8 mouse cellular contexts compared by ENCODE assay signal in genomic region chrX:95657804-95658599, GRCm38 (mm10). TPM values are rescaled to one million over a fixed set of nuclear protein-coding genes. Genes with fewer than 3 reads are reported as not detected.
A peak's percentile ranks its signal among the peaks of the same experiment; 100 is the strongest.
DNase-seq lines count a peak whose midpoint lies in the region; ATAC-seq and TF ChIP-seq lines count a peak whose summit lies in the region.

TSS of gene Zc4h2 (minus strand) at chrX:95658509.

- peak; percentile 92 for ATAC-seq in embryonic facial prominence, embryonic 15.5 days (ENCODE audit: insufficient number of reproducible peaks, low FRiP score, low TSS enrichment, low read depth)
- ATAC-seq in heart, embryonic 11.5 days (replicated peaks; ENCODE audit: insufficient number of reproducible peaks, low FRiP score, low TSS enrichment) = peak; percentile 89
- peak; percentile 100 for ATAC-seq in kidney, embryonic 15.5 days (replicated peaks; ENCODE audit: low FRiP score)
- ATAC-seq in limb, embryonic 15.5 days (ENCODE audit: insufficient number of reproducible peaks, low FRiP score, low TSS enrichment, low read depth) = peak; percentile 84; the same call in 1 of the 2 replicates
- peak; percentile 99 for ATAC-seq in midbrain, postnatal 0 days (ENCODE audit: low FRiP score)

- H3K4me1 ChIP-seq in embryonic facial prominence, embryonic 15.5 days = no peaks in the 10 kb centered on the region
- H3K4me1 ChIP-seq in heart, embryonic 11.5 days (ENCODE audit: control insufficient read depth, insufficient read depth, low read length) = no peaks in the 10 kb centered on the region
- no peaks in the 10 kb centered on the region for H3K4me1 ChIP-seq in kidney, embryonic 15.5 days
- H3K4me1 ChIP-seq in limb, embryonic 15.5 days = no peaks in the 10 kb centered on the region
- no peaks in the 10 kb centered on the region for H3K4me1 ChIP-seq in midbrain, postnatal 0 days (ENCODE audit: insufficient read depth, low read length)

- no peaks in the 10 kb centered on the region for H3K36me3 ChIP-seq in embryonic facial prominence, embryonic 15.5 days
- no peaks in the 10 kb centered on the region for H3K36me3 ChIP-seq in heart, embryonic 11.5 days (ENCODE audit: control insufficient read depth, insufficient read depth, low read length)
- no peaks in the 10 kb centered on the region for H3K36me3 ChIP-seq in kidney, embryonic 15.5 days
- no peaks in the 10 kb centered on the region for H3K36me3 ChIP-seq in limb, embryonic 15.5 days
- no peaks in the 10 kb centered on the region for H3K36me3 ChIP-seq in midbrain, postnatal 0 days (ENCODE audit: insufficient read depth, low read length)

- no peak for TF ChIP-seq CTCF in midbrain, postnatal 0 days (IDR thresholded peaks at IDR 0.05)

- no peaks in the 10 kb centered on the region for H3K9me3 ChIP-seq in embryonic facial prominence, embryonic 15.5 days (replicated peaks)
- H3K9me3 ChIP-seq in heart, embryonic 11.5 days (replicated peaks; ENCODE audit: control insufficient read depth, low read length) = no peaks in the 10 kb centered on the region
- H3K9me3 ChIP-seq in kidney, embryonic 15.5 days (replicated peaks) = no peaks in the 10 kb centered on the region
- H3K9me3 ChIP-seq in limb, embryonic 15.5 days = no peaks in the 10 kb centered on the region
- H3K9me3 ChIP-seq in midbrain, postnatal 0 days (ENCODE audit: low read length) = no peaks in the 10 kb centered on the region

- peak within 1 kb of the TSS; percentile 45 for H3K4me2 ChIP-seq in embryonic facial prominence, embryonic 15.5 days (replicated peaks)
- H3K4me2 ChIP-seq in heart, embryonic 11.5 days = peak within 1 kb of the TSS; percentile 52
- peak within 1 kb of the TSS; percentile 54 for H3K4me2 ChIP-seq in kidney, embryonic 15.5 days
- H3K4me2 ChIP-seq in limb, embryonic 15.5 days = peak within 1 kb of the TSS; percentile 38
- H3K4me2 ChIP-seq in midbrain, postnatal 0 days (ENCODE audit: low read depth, low read length, poor library complexity, severe bottlenecking) = peak within 1 kb of the TSS; percentile 42

- H3K27me3 ChIP-seq in embryonic facial prominence, embryonic 15.5 days = no peaks in the 10 kb centered on the region
- no peaks in the 10 kb centered on the region for H3K27me3 ChIP-seq in heart, embryonic 11.5 days (ENCODE audit: control insufficient read depth, insufficient read depth, low read length)
- H3K27me3 ChIP-seq in kidney, embryonic 15.5 days = 0 out of 2 replicates have a peak, but pooled peaks cover 3% of the 10 kb centered on the region
- no peaks in the 10 kb centered on the region for H3K27me3 ChIP-seq in limb, embryonic 15.5 days
- no peaks in the 10 kb centered on the region for H3K27me3 ChIP-seq in midbrain, postnatal 0 days (ENCODE audit: insufficient read depth, low read length)

- DNase-seq in 416B (ENCODE audit: low read depth) = peak; percentile 83
- DNase-seq in adrenal gland, postnatal 36 days = peak; percentile 60 to 83
- DNase-seq in midbrain, postnatal 0 days (ENCODE audit: low spot score) = peak; percentile 93
- DNase-seq in spleen, postnatal 36 days (ENCODE audit: low spot score in 2 of 2) = peak; percentile 75 to 76

- peak within 1 kb of the TSS; percentile 50 for H3K4me3 ChIP-seq in embryonic facial prominence, embryonic 15.5 days (replicated peaks)
- H3K4me3 ChIP-seq in heart, embryonic 11.5 days (ENCODE audit: low read depth, low read length) = peak within 1 kb of the TSS; percentile 49
- H3K4me3 ChIP-seq in kidney, embryonic 15.5 days (replicated peaks) = peak within 1 kb of the TSS; percentile 51
- peak within 1 kb of the TSS; percentile 47 for H3K4me3 ChIP-seq in limb, embryonic 15.5 days
- H3K4me3 ChIP-seq in midbrain, postnatal 0 days (ENCODE audit: low read depth, low read length) = peak within 1 kb of the TSS; percentile 43

- WGBS in embryonic facial prominence, embryonic 15.5 days = 17% methylated on average over 7 of the region's 7 CpGs
- WGBS in heart, embryonic 11.5 days (ENCODE audit: insufficient replicate concordance) = 18% methylated on average over 7 of the region's 7 CpGs
- WGBS in kidney, embryonic 15.5 days = 20% methylated on average over 7 of the region's 7 CpGs
- WGBS in limb, embryonic 15.5 days = 22% methylated on average over 7 of the region's 7 CpGs
- 24% methylated on average over 7 of the region's 7 CpGs for WGBS in midbrain, postnatal 0 days

- H3K9ac ChIP-seq in embryonic facial prominence, embryonic 15.5 days = no peak within 1 kb of the TSS
- peak within 1 kb of the TSS; percentile 39; the same call in 1 of the 2 replicates for H3K9ac ChIP-seq in heart, embryonic 11.5 days (ENCODE audit: low read depth, low read length)
- peak within 1 kb of the TSS; percentile 33; the same call in 1 of the 2 replicates for H3K9ac ChIP-seq in kidney, embryonic 15.5 days
- no peak within 1 kb of the TSS; the same call in 1 of the 2 replicates for H3K9ac ChIP-seq in limb, embryonic 15.5 days
- H3K9ac ChIP-seq in midbrain, postnatal 0 days (replicated peaks; ENCODE audit: low read length, poor library complexity, severe bottlenecking) = peak within 1 kb of the TSS; percentile 55

- 0 out of 2 replicates have a peak within 1 kb of the TSS, but pooled peaks have one; percentile 17 for H3K27ac ChIP-seq in embryonic facial prominence, embryonic 15.5 days (replicated peaks)
- H3K27ac ChIP-seq in heart, embryonic 11.5 days (ENCODE audit: low read depth, low read length) = no peak within 1 kb of the TSS
- H3K27ac ChIP-seq in kidney, embryonic 15.5 days = no peak within 1 kb of the TSS
- no peak within 1 kb of the TSS; the same call in 1 of the 2 replicates for H3K27ac ChIP-seq in limb, embryonic 15.5 days
- H3K27ac ChIP-seq in midbrain, postnatal 0 days (ENCODE audit: low read depth, low read length) = peak within 1 kb of the TSS; percentile 72

RNA-seq across cellular contexts. Expression of gene Zc4h2, which starts in this region (rescaled TPM):
- total RNA-seq in adrenal gland, postnatal 36 days (2021) = 1 to 10 TPM; 2.9 to 3.6 TPM
- 17.7 TPM in 2 replicates for polyA plus RNA-seq in embryonic facial prominence, embryonic 15.5 days (2015; fragmentation: Nextera tagmentation; extraction: Ambion mirVana)
- polyA plus RNA-seq in heart, embryonic 11.5 days (2014; fragmentation: Nextera tagmentation; extraction: Ambion mirVana) = 11.5 and 13.5 TPM in 2 replicates
- polyA plus RNA-seq in kidney, embryonic 15.5 days (2015; fragmentation: Nextera tagmentation; extraction: Ambion mirVana) = 21.8 and 23.3 TPM in 2 replicates
- 17.8 and 19.6 TPM in 2 replicates for polyA plus RNA-seq in limb, embryonic 15.5 days (2015; fragmentation: Nextera tagmentation; extraction: Ambion mirVana)
- total RNA-seq in midbrain, postnatal 0 days (2014; rRNA removed) = 48.0 and 49.8 TPM in 2 replicates
- polyA plus RNA-seq in midbrain, postnatal 0 days (2015; fragmentation: Nextera tagmentation; extraction: Ambion mirVana) = 56.9 and 58.9 TPM in 2 replicates

Comparison
In these comparisons a context has a peak if more than half of its experiments do, and no peak if none do; other contexts are left out.
1. RNA of gene Zc4h2 (total RNA-seq): 48.0 to 49.8 TPM in midbrain, postnatal 0 days; 2.9 to 3.6 TPM in adrenal gland, postnatal 36 days; every median in the first group is over 10 times any median in the second.
2. H3K27ac ChIP-seq: peak in embryonic facial prominence, embryonic 15.5 days (single experiment) and midbrain, postnatal 0 days (single experiment); none in heart, embryonic 11.5 days (single experiment), kidney, embryonic 15.5 days (single experiment) and limb, embryonic 15.5 days (single experiment).
3. H3K9ac ChIP-seq: peak in heart, embryonic 11.5 days (single experiment), kidney, embryonic 15.5 days (single experiment) and midbrain, postnatal 0 days (single experiment); none in embryonic facial prominence, embryonic 15.5 days (single experiment) and limb, embryonic 15.5 days (single experiment).
4. Peak in every context shown above with its lines, with median percentiles within 50 percentile points of each other: DNase-seq, ATAC-seq, H3K4me2 ChIP-seq and H3K4me3 ChIP-seq.